Mouse (Mus musculus): Measurements from ENCODE around the gene Gad1.

The Gad1 gene

GRCm38 (mm10) chr2:70628397-70628796 lies 75.5 kb downstream of the Gad1 start:
- DNase-seq (ENCODE audit: low spot score) = no peak

GRCm38 (mm10) chr2:70629339-70629761 lies 76.5 kb downstream of the Gad1 start:
- DNase-seq (ENCODE audit: low spot score) = no peak

- no peak for DNase-seq (ENCODE audit: low spot score)
Observed at GRCm38 (mm10) chr2:70629921-70630320, 77.0 kb downstream of the Gad1 start.

- no peak for DNase-seq (ENCODE audit: low spot score)
Observed at GRCm38 (mm10) chr2:70631321-70631720, 78.4 kb downstream of the Gad1 start.

- no peak for DNase-seq (ENCODE audit: low spot score)
Observed at GRCm38 (mm10) chr2:70632412-70632811, 79.5 kb downstream of the Gad1 start.

- DNase-seq (ENCODE audit: low spot score) = no peak
Observed at GRCm38 (mm10) chr2:70634028-70634690, 81.3 kb downstream of the Gad1 start.

- no peak for DNase-seq (ENCODE audit: low spot score)
Observed at GRCm38 (mm10) chr2:70640968-70641367, 88.1 kb downstream of the Gad1 start.

- no peak for DNase-seq (ENCODE audit: low spot score)
Observed at GRCm38 (mm10) chr2:70642971-70643565, 90.2 kb downstream of the Gad1 start.

GRCm38 (mm10) chr2:70645266-70645780 lies 92.5 kb downstream of the Gad1 start:
- no peak for DNase-seq (ENCODE audit: low spot score)

- DNase-seq (ENCODE audit: low spot score) = no peak
Observed at GRCm38 (mm10) chr2:70647681-70648080, 94.8 kb downstream of the Gad1 start.

- DNase-seq (ENCODE audit: low spot score) = no peak
Observed at GRCm38 (mm10) chr2:70648271-70648670, 95.4 kb downstream of the Gad1 start.

- DNase-seq (ENCODE audit: low spot score) = no peak
Observed at GRCm38 (mm10) chr2:70649471-70649870, 96.6 kb downstream of the Gad1 start.
